Mouse (Mus musculus): ENCODE data around the gene Tbl1xr1.

Gene Tbl1xr1

GRCm38 (mm10) chr3:22090431-22091265, 14.2 kb downstream of the Tbl1xr1 start:
- DNase-seq (ENCODE audit: low spot score): no peak

GRCm38 (mm10) chr3:22091266-22091550, 14.8 kb downstream of the Tbl1xr1 start:
- no peak for DNase-seq (ENCODE audit: low spot score)

GRCm38 (mm10) chr3:22091681-22092080, 15.2 kb downstream of the Tbl1xr1 start:
- DNase-seq (ENCODE audit: low spot score): no peak

- no peak for DNase-seq (ENCODE audit: low spot score)
These were observed 16.3 kb downstream of the Tbl1xr1 start for GRCm38 (mm10) chr3:22092784-22093183.

GRCm38 (mm10) chr3:22103986-22104515, 27.6 kb downstream of the Tbl1xr1 start:
- no peak for DNase-seq (ENCODE audit: low spot score)

GRCm38 (mm10) chr3:22105471-22105870, 29.0 kb downstream of the Tbl1xr1 start:
- DNase-seq (ENCODE audit: low spot score): no peak

- DNase-seq (ENCODE audit: low spot score): no peak
These were observed 31.6 kb downstream of the Tbl1xr1 start for GRCm38 (mm10) chr3:22108013-22108412.

- DNase-seq (ENCODE audit: low spot score): no peak
These were observed 33.2 kb downstream of the Tbl1xr1 start for GRCm38 (mm10) chr3:22109651-22110050.

- no peak for DNase-seq (ENCODE audit: low spot score)
These were observed 37.3 kb downstream of the Tbl1xr1 start for GRCm38 (mm10) chr3:22113773-22114172.

- no peak for DNase-seq (ENCODE audit: low spot score)
These were observed 38.8 kb downstream of the Tbl1xr1 start for GRCm38 (mm10) chr3:22115221-22115620.

- no peak for DNase-seq (ENCODE audit: low spot score)
These were observed 39.2 kb downstream of the Tbl1xr1 start for GRCm38 (mm10) chr3:22115678-22116077.

- DNase-seq (ENCODE audit: low spot score): no peak
These were observed 39.7 kb downstream of the Tbl1xr1 start for GRCm38 (mm10) chr3:22116188-22116587.

GRCm38 (mm10) chr3:22121741-22122140, 45.3 kb downstream of the Tbl1xr1 start:
- DNase-seq (ENCODE audit: low spot score): peak; percentile 10

GRCm38 (mm10) chr3:22123145-22123544, 46.7 kb downstream of the Tbl1xr1 start:
- DNase-seq (ENCODE audit: low spot score): no peak

GRCm38 (mm10) chr3:22126251-22126826, 49.9 kb downstream of the Tbl1xr1 start:
- DNase-seq (ENCODE audit: low spot score): no peak

GRCm38 (mm10) chr3:22131277-22131676, 54.8 kb downstream of the Tbl1xr1 start:
- DNase-seq (ENCODE audit: low spot score): no peak

GRCm38 (mm10) chr3:22133626-22134025, 57.2 kb downstream of the Tbl1xr1 start:
- DNase-seq (ENCODE audit: low spot score): no peak

GRCm38 (mm10) chr3:22137793-22138579, 61.5 kb downstream of the Tbl1xr1 start:
- DNase-seq (ENCODE audit: low spot score): no peak

GRCm38 (mm10) chr3:22138580-22139099, 62.2 kb downstream of the Tbl1xr1 start:
- DNase-seq (ENCODE audit: low spot score): no peak

GRCm38 (mm10) chr3:22140111-22140658, 63.7 kb downstream of the Tbl1xr1 start:
- DNase-seq (ENCODE audit: low spot score): no peak

- no peak for DNase-seq (ENCODE audit: low spot score)
These were observed 65.7 kb downstream of the Tbl1xr1 start for GRCm38 (mm10) chr3:22141984-22142719.

Measured in ovary, postnatal 36 days (tissue).